Mouse (Mus musculus): ENCODE measurements around the gene Mpig6b.

DNA sequence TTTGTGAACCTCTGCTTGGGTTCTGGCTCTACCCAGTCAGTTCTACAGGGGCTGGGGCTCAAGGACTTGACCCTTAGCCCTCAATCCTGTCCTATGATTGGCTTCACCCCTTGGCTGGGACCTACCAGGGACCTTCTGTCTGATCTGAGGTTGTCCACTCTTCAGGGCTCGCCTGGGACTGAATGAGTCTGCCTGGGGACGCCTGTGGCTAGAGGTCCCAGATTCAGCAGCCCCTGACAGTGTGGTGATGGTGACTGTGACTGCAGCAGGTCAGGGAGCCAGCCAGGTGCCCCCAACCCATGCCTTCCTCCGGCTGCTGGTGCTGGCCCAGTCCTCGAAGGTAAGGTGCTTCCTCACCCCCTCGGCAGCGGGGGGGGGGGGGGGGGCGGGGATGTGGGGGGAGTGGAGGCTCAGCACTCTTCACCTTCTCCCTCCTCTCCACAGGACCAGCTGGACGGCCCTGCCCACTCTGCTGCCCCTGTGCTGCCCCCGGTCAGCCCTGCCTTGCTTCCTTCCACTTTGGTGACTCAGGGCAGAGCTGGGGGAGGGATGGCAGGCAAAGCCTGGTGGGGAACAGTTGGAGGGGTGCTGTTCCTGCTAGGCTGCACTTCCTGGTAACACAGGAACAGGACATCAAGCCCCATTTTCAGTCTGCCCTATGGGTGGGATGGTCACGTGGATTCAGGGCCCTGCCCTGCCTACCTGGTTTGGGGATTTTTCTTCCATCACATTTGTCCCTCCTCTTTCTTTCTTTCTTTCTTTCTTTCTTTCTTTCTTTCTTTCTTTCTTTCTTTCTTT, 41.1 kb downstream of the Mpig6b start:
- TF ChIP-seq CTCF (conservative IDR thresholded peaks at IDR 0.05; ENCODE audit: insufficient read depth, insufficient read length, low read depth, low read length) (no peak), POLR2A (IDR thresholded peaks at IDR 0.05; ENCODE audit: low read depth, low read length) (no peak)
